Mouse (Mus musculus) brain, embryonic 14.5 days (tissue): Measurements from ENCODE around the gene Brd9. TPM values are rescaled to one million over a fixed set of nuclear protein-coding genes. Genes with fewer than 3 reads are reported as not detected.

Experiments
- DNase-seq: peaks from one replicate; pipeline ENCODE4 v3.0.0-alpha.2; 2011; ENCODE audit warnings: low read depth
- CTCF ChIP-seq: fragments of 200-500 bp; IDR thresholded peaks from 2 replicates; pipeline ENCODE4 v1.5.1; 2012; ENCODE audit warnings: inconsistent platforms, mild to moderate bottlenecking, moderate library complexity, borderline replicate concordance; ENCODE audit not compliant: insufficient read depth, insufficient read length; ENCODE audit errors: extremely low read depth
- POLR2A ChIP-seq: fragments of 200-500 bp; IDR thresholded peaks from 2 replicates; pipeline ENCODE4 v1.6.1; 2012; ENCODE audit warnings: mild to moderate bottlenecking, inconsistent platforms, borderline replicate concordance; ENCODE audit not compliant: poor library complexity, insufficient read depth, insufficient read length, severe bottlenecking; ENCODE audit errors: extremely low read depth
- polyA plus RNA-seq: library from polyadenylated mRNA; depleted of rRNA; stranded (reverse); fragments of >200 nt; gene quantifications from 2 replicates; pipeline ENCODE4 v1.2.3, GENCODE M21; 2012; rRNA removed

The Brd9 gene
- 138 and 145 TPM in 2 replicates for polyA plus RNA-seq

GRCm38 (mm10) chr13:73937321-73938176, at the start of gene Brd9, which contains the start of gene Trip13:
Brd9 (plus strand) TSS chr13:73937811.
Trip13 (minus strand) TSS chr13:73937784.
- TF ChIP-seq CTCF (no peak), POLR2A (no peak)
- DNase-seq = peak; percentile 96

GRCm38 (mm10) chr13:73892493-73893178, 45.0 kb upstream of the Brd9 start:
- DNase-seq = peak; percentile 27

GRCm38 (mm10) chr13:73897561-73897960, 40.0 kb upstream of the Brd9 start:
- no peak for DNase-seq
- TF ChIP-seq POLR2A (no peak), CTCF (no peak)

More at GRCm38 (mm10) chr13:73892493-73893178, 45.0 kb upstream of the Brd9 start:
- TF ChIP-seq CTCF (no peak), POLR2A (no peak)

GRCm38 (mm10) chr13:73907136-73907535, 30.5 kb upstream of the Brd9 start:
- TF ChIP-seq CTCF = no peak
- no peak for TF ChIP-seq POLR2A
- peak; percentile 9 for DNase-seq

GRCm38 (mm10) chr13:73907683-73908412, 29.8 kb upstream of the Brd9 start:
- TF ChIP-seq CTCF = peak; percentile 77
- no peak for TF ChIP-seq POLR2A
- DNase-seq = peak; percentile 75

- no peak for DNase-seq
- no peak for TF ChIP-seq POLR2A
- TF ChIP-seq CTCF = no peak
Measured at GRCm38 (mm10) chr13:73913066-73913465, 24.5 kb upstream of the Brd9 start.

- no peak for DNase-seq
- TF ChIP-seq POLR2A (no peak), CTCF (no peak)
Measured at GRCm38 (mm10) chr13:73932201-73932600, 5.4 kb upstream of the Brd9 start.

GRCm38 (mm10) chr13:73936938-73937320, 682 bp upstream of the Brd9 start:
- peak; percentile 12 for DNase-seq
- TF ChIP-seq CTCF = no peak
- TF ChIP-seq POLR2A = no peak

- no peak for DNase-seq
- TF ChIP-seq POLR2A = no peak
- no peak for TF ChIP-seq CTCF
Measured at GRCm38 (mm10) chr13:73938177-73938560, 558 bp downstream of the Brd9 start.

- DNase-seq = no peak
- TF ChIP-seq POLR2A (no peak), CTCF (no peak)
Measured at GRCm38 (mm10) chr13:73939101-73939500, 1.5 kb downstream of the Brd9 start.

GRCm38 (mm10) chr13:73944606-73945005, 7.0 kb downstream of the Brd9 start:
- no peak for DNase-seq

More at GRCm38 (mm10) chr13:73944606-73945005, 7.0 kb downstream of the Brd9 start:
- TF ChIP-seq CTCF (no peak), POLR2A (no peak)
